Mouse (Mus musculus): ENCODE measurements around the gene Unc80. TPM values are rescaled to one million over a fixed set of nuclear protein-coding genes. Genes with fewer than 3 reads are reported as not detected.
A peak's percentile ranks its signal among the peaks of the same experiment; 100 is the strongest.

The Unc80 gene
- 2.5 and 3.1 TPM in 2 replicates for polyA plus RNA-seq (2015; fragmentation: Nextera tagmentation; extraction: Ambion mirVana)

DNA sequence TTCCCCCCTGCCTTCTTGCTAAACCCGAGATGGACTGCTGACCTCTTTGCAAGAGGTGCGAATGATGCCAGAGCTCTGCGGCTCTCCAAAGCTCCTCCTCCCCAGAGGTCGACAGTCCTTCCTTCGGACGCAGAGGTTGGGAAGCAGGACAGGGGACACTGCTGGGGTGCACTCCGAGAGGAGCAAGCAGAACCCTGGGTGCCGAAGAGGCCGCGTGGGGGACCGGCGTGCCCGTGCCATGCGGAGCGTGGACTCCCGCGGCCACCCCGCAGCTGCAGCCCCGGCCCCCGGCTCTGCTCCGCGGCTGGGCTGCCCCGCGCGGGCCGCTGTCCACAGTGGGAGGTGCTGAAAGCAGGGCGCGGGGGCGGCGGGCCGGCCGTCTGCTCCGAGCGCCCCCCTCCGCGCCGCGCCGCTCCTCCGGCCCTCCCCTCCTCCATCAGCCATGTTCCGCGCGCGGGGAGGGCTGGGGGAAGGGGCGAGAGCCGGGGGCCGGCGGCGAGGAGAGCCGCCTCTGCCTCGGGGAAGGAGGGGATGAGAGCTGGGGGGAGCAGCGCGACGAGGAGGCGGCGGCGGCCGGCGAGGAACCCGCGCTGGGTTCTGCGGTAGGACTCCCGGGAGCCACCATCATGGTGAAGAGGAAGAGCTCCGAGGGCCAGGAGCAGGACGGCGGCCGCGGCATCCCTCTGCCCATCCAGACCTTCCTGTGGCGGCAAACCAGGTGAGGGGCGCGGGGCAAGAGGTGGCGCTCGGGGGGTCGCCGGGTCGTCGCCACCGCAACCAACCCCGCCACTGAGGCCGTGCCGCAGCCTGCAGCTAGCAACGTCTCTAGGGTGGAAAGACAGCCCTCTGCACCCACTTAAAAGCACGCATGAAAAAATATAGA is at the start of gene Unc80:
Gene Unc80 (plus strand): TSS at position 547 of the 883 bp plus-strand sequence.
- under 1% methylated on average over 61 of the region's 83 CpGs for WGBS
- Histone ChIP-seq H3K9me3 (no peaks in the 10 kb centered on the region), H3K27me3 (0 out of 2 replicates have a peak, but pooled peaks cover 3% of the 10 kb centered on the region), H3K27ac (peak within 1 kb of the TSS; percentile 44), H3K4me1 (replicated peaks) (peaks cover 9% of the 10 kb centered on the region), H3K4me3 (replicated peaks) (peak within 1 kb of the TSS; percentile 77), H3K4me2 (replicated peaks) (peak within 1 kb of the TSS; percentile 87), H3K36me3 (no peaks in the 10 kb centered on the region), H3K9ac (replicated peaks) (peak within 1 kb of the TSS; percentile 80)
- peak; percentile 96 for ATAC-seq

- H3K4me3 ChIP-seq (replicated peaks), result no peak overlapping the region
- no peaks in the 10 kb centered on the region for H3K9me3 ChIP-seq
- H3K4me2 ChIP-seq (replicated peaks), result no peak overlapping the region
- no peak overlapping the region for H3K27ac ChIP-seq
- no peaks in the 10 kb centered on the region for H3K27me3 ChIP-seq
- H3K36me3 ChIP-seq, result peaks cover 61% of the 10 kb centered on the region
- H3K9ac ChIP-seq (replicated peaks), result no peak overlapping the region
- H3K4me1 ChIP-seq (replicated peaks), result no peaks in the 10 kb centered on the region
- WGBS, result 90% methylated on average over 5 of the region's 5 CpGs
- ATAC-seq, result no peak
Observed at GRCm38 (mm10) chr1:66426073-66426472, 42.1 kb upstream of the Unc80 start.

DNA sequence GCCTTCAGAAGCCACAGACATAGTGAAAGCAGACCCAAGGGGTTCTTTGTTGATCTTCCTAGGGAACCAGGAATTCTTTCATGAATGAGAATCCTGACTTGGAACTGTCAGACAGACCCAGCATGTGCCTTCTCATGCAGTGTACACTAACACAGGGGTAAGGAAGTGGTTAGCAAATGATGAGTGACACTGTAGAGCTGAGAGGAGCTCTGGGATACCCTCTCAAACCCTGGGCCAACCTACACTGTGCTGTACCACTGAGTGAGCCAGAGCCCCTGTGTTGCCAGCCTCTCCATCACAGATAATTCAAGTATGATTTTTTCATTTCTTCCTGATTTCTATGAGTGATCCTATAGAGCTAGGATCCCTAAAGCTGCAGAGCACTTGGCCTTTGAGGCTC is 37.2 kb upstream of the Unc80 start:
- Histone ChIP-seq H3K27ac (no peak overlapping the region), H3K4me3 (replicated peaks) (no peak overlapping the region), H3K36me3 (peaks cover 49% of the 10 kb centered on the region), H3K4me2 (replicated peaks) (no peak overlapping the region), H3K4me1 (replicated peaks) (no peaks in the 10 kb centered on the region), H3K27me3 (no peaks in the 10 kb centered on the region), H3K9ac (replicated peaks) (no peak overlapping the region), H3K9me3 (no peaks in the 10 kb centered on the region)
- no peak for ATAC-seq

GRCm38 (mm10) chr1:66431472-66431871 is 36.7 kb upstream of the Unc80 start:
- ATAC-seq, result no peak
- Histone ChIP-seq H3K4me3 (replicated peaks) (no peak overlapping the region), H3K4me2 (replicated peaks) (no peak overlapping the region), H3K36me3 (peaks cover 50% of the 10 kb centered on the region), H3K27me3 (no peaks in the 10 kb centered on the region), H3K9ac (replicated peaks) (no peak overlapping the region), H3K4me1 (replicated peaks) (no peaks in the 10 kb centered on the region), H3K27ac (no peak overlapping the region), H3K9me3 (no peaks in the 10 kb centered on the region)
- WGBS, result 89% methylated on average over 6 of the region's 6 CpGs

DNA sequence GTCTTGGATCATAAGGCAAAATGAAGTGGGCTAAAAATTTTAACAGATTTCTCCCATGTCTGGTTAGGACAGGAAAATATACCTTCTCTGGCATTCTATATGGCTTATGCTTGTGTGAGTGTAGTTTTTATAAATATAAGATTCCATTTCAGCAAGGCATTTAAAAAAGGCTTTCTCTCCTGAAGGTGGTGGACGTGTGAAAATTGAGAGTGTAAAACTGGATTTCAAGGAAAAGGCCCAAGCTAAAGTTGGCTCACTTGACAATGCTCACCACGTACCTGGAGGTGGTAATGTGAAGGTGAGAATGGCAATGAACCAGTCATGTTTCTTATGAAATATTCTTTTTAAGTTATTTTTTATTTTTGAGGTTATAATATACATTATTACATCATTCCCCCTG is 30.1 kb upstream of the Unc80 start:
- H3K36me3 ChIP-seq, result peaks cover 55% of the 10 kb centered on the region
- no peak for ATAC-seq
- 91% methylated on average over 2 of the region's 2 CpGs for WGBS

DNA sequence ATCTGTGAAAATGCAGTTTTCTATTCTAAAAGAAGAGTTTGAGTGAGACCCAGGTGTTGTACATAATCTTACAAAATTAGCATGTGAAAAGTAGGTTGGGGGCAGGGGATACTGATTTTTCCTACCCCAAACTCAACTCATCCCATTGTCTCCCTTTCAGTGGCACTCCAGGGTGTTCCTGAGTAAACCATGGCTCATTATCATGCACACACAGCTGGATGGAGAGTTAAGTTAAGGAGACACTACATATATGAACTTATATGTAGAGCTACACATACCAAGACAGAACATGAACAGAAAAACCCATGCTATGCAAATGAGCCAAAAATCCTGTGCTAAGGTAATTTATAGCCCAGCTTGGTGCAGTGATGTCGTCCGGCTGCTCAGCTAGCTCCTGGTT is 25.2 kb upstream of the Unc80 start:
- 83% methylated on average over 2 of the region's 2 CpGs for WGBS
- H3K4me3 ChIP-seq (replicated peaks), result no peak overlapping the region
- H3K4me2 ChIP-seq (replicated peaks), result no peak overlapping the region
- H3K27me3 ChIP-seq, result no peaks in the 10 kb centered on the region
- no peaks in the 10 kb centered on the region for H3K9me3 ChIP-seq
- no peak overlapping the region for H3K27ac ChIP-seq
- ATAC-seq, result 0 out of 2 replicates have a peak, but pooled peaks have one; percentile 48
- H3K4me1 ChIP-seq (replicated peaks), result no peaks in the 10 kb centered on the region
- H3K9ac ChIP-seq (replicated peaks), result no peak overlapping the region
- H3K36me3 ChIP-seq, result peaks cover 48% of the 10 kb centered on the region

More for the DNA sequence above, 30.1 kb upstream of the Unc80 start:
- no peak overlapping the region for H3K9ac ChIP-seq (replicated peaks)
- no peak overlapping the region for H3K27ac ChIP-seq
- no peak overlapping the region for H3K4me2 ChIP-seq (replicated peaks)
- no peaks in the 10 kb centered on the region for H3K4me1 ChIP-seq (replicated peaks)
- no peak overlapping the region for H3K4me3 ChIP-seq (replicated peaks)
- no peaks in the 10 kb centered on the region for H3K27me3 ChIP-seq
- no peaks in the 10 kb centered on the region for H3K9me3 ChIP-seq

GRCm38 (mm10) chr1:66449471-66449870 is 18.7 kb upstream of the Unc80 start:
- Histone ChIP-seq H3K36me3 (0 out of 2 replicates have a peak, but pooled peaks cover 2% of the 10 kb centered on the region), H3K27ac (no peak overlapping the region), H3K4me3 (replicated peaks) (no peak overlapping the region), H3K4me1 (replicated peaks) (no peaks in the 10 kb centered on the region), H3K27me3 (no peaks in the 10 kb centered on the region), H3K9me3 (no peaks in the 10 kb centered on the region), H3K9ac (replicated peaks) (no peak overlapping the region), H3K4me2 (replicated peaks) (no peak overlapping the region)
- ATAC-seq, result no peak
- WGBS, result 70% methylated on average over 2 of the region's 2 CpGs

- Histone ChIP-seq H3K4me2 (replicated peaks) (no peak overlapping the region), H3K4me1 (replicated peaks) (no peaks in the 10 kb centered on the region), H3K9me3 (no peaks in the 10 kb centered on the region), H3K27ac (no peak overlapping the region), H3K4me3 (replicated peaks) (no peak overlapping the region), H3K36me3 (no peaks in the 10 kb centered on the region), H3K9ac (replicated peaks) (no peak overlapping the region), H3K27me3 (no peaks in the 10 kb centered on the region)
- 26% methylated on average over 2 of the region's 2 CpGs for WGBS
- ATAC-seq, result no peak
Observed at GRCm38 (mm10) chr1:66456580-66456979, 11.6 kb upstream of the Unc80 start.

- ATAC-seq, result no peak
- Histone ChIP-seq H3K27me3 (no peaks in the 10 kb centered on the region), H3K27ac (no peak overlapping the region), H3K9ac (replicated peaks) (no peak overlapping the region), H3K36me3 (no peaks in the 10 kb centered on the region), H3K4me3 (replicated peaks) (no peak overlapping the region), H3K4me1 (replicated peaks) (no peaks in the 10 kb centered on the region), H3K4me2 (replicated peaks) (no peak overlapping the region), H3K9me3 (no peaks in the 10 kb centered on the region)
- 72% methylated on average over 3 of the region's 3 CpGs for WGBS
Observed at GRCm38 (mm10) chr1:66457747-66458146, 10.4 kb upstream of the Unc80 start.

DNA sequence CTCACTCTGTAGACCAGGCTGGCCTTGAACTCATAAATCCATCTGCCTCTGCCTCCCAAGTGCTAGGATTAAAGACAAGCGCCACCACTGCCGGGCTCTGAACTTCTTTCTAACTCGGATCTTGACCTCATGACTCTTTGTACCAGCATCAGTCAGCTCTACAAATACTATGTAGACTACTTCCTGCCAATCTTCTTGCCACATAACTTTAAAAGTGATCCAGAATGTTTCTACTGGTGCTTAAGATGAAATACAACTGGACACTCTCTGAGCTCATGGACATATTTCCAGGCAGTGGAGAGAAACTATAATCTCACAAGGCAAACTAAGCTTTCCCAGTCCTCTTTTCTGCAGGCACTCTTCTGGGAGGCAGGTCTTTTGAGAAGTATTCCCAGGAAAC is 8.8 kb upstream of the Unc80 start:
- H3K36me3 ChIP-seq, result no peaks in the 10 kb centered on the region
- no peak overlapping the region for H3K27ac ChIP-seq
- no peak overlapping the region for H3K9ac ChIP-seq (replicated peaks)
- no peak overlapping the region for H3K4me3 ChIP-seq (replicated peaks)
- no peak overlapping the region for H3K4me2 ChIP-seq (replicated peaks)
- no peaks in the 10 kb centered on the region for H3K27me3 ChIP-seq
- H3K4me1 ChIP-seq (replicated peaks), result no peaks in the 10 kb centered on the region
- 86% methylated on average over 3 of the region's 3 CpGs for WGBS
- no peaks in the 10 kb centered on the region for H3K9me3 ChIP-seq
- ATAC-seq, result no peak

GRCm38 (mm10) chr1:66460850-66461249 is 7.3 kb upstream of the Unc80 start:
- Histone ChIP-seq H3K4me3 (replicated peaks) (no peak overlapping the region), H3K9ac (replicated peaks) (no peak overlapping the region), H3K4me2 (replicated peaks) (no peak overlapping the region), H3K9me3 (no peaks in the 10 kb centered on the region), H3K36me3 (no peaks in the 10 kb centered on the region), H3K4me1 (replicated peaks) (no peaks in the 10 kb centered on the region), H3K27me3 (no peaks in the 10 kb centered on the region), H3K27ac (no peak overlapping the region)
- 92% methylated on average over 4 of the region's 4 CpGs for whole genome bisulfite sequencing
- ATAC-seq, result no peak

- peak; percentile 71; the same call in 1 of the 2 replicates for ATAC-seq
- peaks cover 9% of the 10 kb centered on the region for H3K4me1 ChIP-seq (replicated peaks)
- no peaks in the 10 kb centered on the region for H3K9me3 ChIP-seq
- H3K9ac ChIP-seq (replicated peaks), result peak overlapping the region; percentile 80
- peak overlapping the region; percentile 77 for H3K4me3 ChIP-seq (replicated peaks)
- H3K27me3 ChIP-seq, result 0 out of 2 replicates have a peak, but pooled peaks cover 3% of the 10 kb centered on the region
- peak overlapping the region; percentile 87 for H3K4me2 ChIP-seq (replicated peaks)
- H3K27ac ChIP-seq, result no peak overlapping the region
- WGBS, result 9% methylated on average over 3 of the region's 3 CpGs
- H3K36me3 ChIP-seq, result no peaks in the 10 kb centered on the region
Observed at GRCm38 (mm10) chr1:66468704-66469020, 495 bp downstream of the Unc80 start.

Measured in midbrain, embryonic 13.5 days (tissue).